Mouse (Mus musculus) heart, postnatal 25 days (tissue): ENCODE results near the gene Mybphl. TPM values are rescaled to one million over a fixed set of nuclear protein-coding genes. Genes with fewer than 3 reads are reported as not detected.
A peak's percentile ranks its signal among the peaks of the same experiment; 100 is the strongest.

Experiments
- DNase-seq: peaks from one replicate; pipeline ENCODE4 v3.0.0; 2022; ENCODE audit warnings: low spot score
- intact Hi-C: fragments of 180-260 bp; cut with DNase I; formaldehyde crosslinking; loops from one replicate; pipeline ENCODE4 v1.15.1; 2025
- total RNA-seq, 2 experiments: library from RNA; stranded (reverse); gene quantifications; 2 replicates each; pipeline ENCODE4 v1.2.3; 2021

Gene Mybphl
- total RNA-seq, 2 experiments from 2014 or later: 58.9 to 60.3 TPM

- DNase-seq: no peak
- intact Hi-C loops: no loop called here
Measured at GRCm38 (mm10) chr3:108367828-108368227, 3.1 kb downstream of the Mybphl start.

GRCm38 (mm10) chr3:108368721-108369120 lies 4.0 kb downstream of the Mybphl start:
- intact Hi-C loops: no loop called here
- no peak for DNase-seq

GRCm38 (mm10) chr3:108372274-108372673 lies 7.6 kb downstream of the Mybphl start:
- no peak for DNase-seq
- intact Hi-C loops: no loop called here

GRCm38 (mm10) chr3:108372691-108373090 lies 8.0 kb downstream of the Mybphl start:
- intact Hi-C loops: no loop called here

GRCm38 (mm10) chr3:108378875-108379663 lies 14.4 kb downstream of the Mybphl start:
- no peak for DNase-seq
- intact Hi-C loops: no loop called here

More at GRCm38 (mm10) chr3:108372691-108373090, 8.0 kb downstream of the Mybphl start:
- DNase-seq: no peak

GRCm38 (mm10) chr3:108380695-108381094 lies 16.0 kb downstream of the Mybphl start:
- intact Hi-C loops: no loop called here
- no peak for DNase-seq

- intact Hi-C loops: no loop called here
- DNase-seq: no peak
Measured at GRCm38 (mm10) chr3:108381945-108382875, 17.5 kb downstream of the Mybphl start.

- intact Hi-C loops: no loop called here
- peak; percentile 81 for DNase-seq
Measured at GRCm38 (mm10) chr3:108383485-108384354, 19.0 kb downstream of the Mybphl start, which contains the start of gene Psrc1. Gene Psrc1, plus strand, starts transcription at chr3:108383839.

- intact Hi-C loops: no loop called here
- DNase-seq: no peak
Measured at GRCm38 (mm10) chr3:108384425-108384824, 19.7 kb downstream of the Mybphl start.

- intact Hi-C loops: loop anchor here (5.0 kb wide), 2 partner anchors 174 to 224 kb away; partner anchors contain the start of gene Atxn7l2
- DNase-seq: no peak
Measured at GRCm38 (mm10) chr3:108386186-108386585, 21.5 kb downstream of the Mybphl start.

GRCm38 (mm10) chr3:108389111-108389545 lies 24.4 kb downstream of the Mybphl start:
- DNase-seq: peak; percentile 80
- intact Hi-C loops: loop anchor here (1.0 to 5.0 kb wide), 3 partner anchors 107 to 227 kb away; partner anchors contain the start of gene Atxn7l2

- intact Hi-C loops: no loop called here
- DNase-seq: no peak
Measured at GRCm38 (mm10) chr3:108392299-108392698, 27.6 kb downstream of the Mybphl start.

- intact Hi-C loops: no loop called here
- DNase-seq: no peak
Measured at GRCm38 (mm10) chr3:108392793-108393192, 28.1 kb downstream of the Mybphl start.

- intact Hi-C loops: no loop called here
- DNase-seq: no peak
Measured at GRCm38 (mm10) chr3:108398281-108398680, 33.6 kb downstream of the Mybphl start.

GRCm38 (mm10) chr3:108400442-108400841 lies 35.7 kb downstream of the Mybphl start:
- intact Hi-C loops: loop anchor here (2.0 to 10.0 kb wide), 3 partner anchors 47 to 364 kb away; partner anchors contain the start of genes Sars and Tmem167b
- DNase-seq: no peak

- intact Hi-C loops: loop anchor here (2.0 to 10.0 kb wide), 3 partner anchors 45 to 363 kb away; partner anchors contain the start of genes Sars and Tmem167b
Measured at GRCm38 (mm10) chr3:108401692-108402527, 37.2 kb downstream of the Mybphl start.

GRCm38 (mm10) chr3:108402528-108402920 lies 37.8 kb downstream of the Mybphl start:
- no peak for DNase-seq
- intact Hi-C loops: loop anchor here (5.0 to 10.0 kb wide), 2 partner anchors 45 to 362 kb away; partner anchors contain the start of gene Sars

More at GRCm38 (mm10) chr3:108401692-108402527, 37.2 kb downstream of the Mybphl start:
- DNase-seq: peak; percentile 66
